Comparison of ENCODE assay signal across 8 mouse cellular contexts in the genomic region with DNA sequence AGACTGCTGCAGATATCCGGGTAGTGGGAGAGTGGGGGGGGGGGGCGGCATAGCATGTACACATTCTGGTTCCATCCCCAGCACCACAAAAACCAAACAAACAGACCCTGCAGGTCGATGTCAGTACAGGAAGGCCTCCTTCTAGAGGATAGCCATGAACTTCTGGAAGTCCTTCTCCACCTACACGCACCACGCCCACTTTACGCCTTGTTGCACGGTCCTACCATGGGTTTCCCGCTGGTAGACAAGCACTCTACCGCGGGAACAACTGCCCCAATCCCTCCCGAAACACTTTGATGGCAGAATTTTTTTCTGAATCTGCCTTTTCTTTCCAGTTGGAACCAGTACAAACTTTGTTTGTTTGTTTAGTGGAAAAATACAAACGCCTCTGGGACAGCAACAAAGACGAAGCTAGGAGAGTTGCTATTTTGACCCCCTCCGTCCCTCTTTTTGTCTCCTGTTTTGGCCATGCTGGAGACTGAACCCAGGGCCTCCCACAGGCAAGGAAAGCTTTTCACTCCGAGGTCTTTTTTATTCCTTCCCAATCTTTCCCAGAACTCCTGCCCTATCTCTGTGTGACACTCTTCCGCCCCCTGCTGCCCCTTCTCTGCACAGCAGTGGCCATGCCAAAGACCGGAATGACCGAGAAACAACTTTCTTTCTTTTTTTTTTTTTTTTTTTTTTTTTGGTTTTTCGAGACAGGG. TPM values are rescaled to one million over a fixed set of nuclear protein-coding genes. Genes with fewer than 3 reads are reported as not detected.
DNase-seq lines count a peak whose midpoint lies in the region; ATAC-seq lines count a peak whose summit lies in the region.

No protein-coding gene starts in this region.

- H3K4me2 ChIP-seq in heart, embryonic 14.5 days (ENCODE audit: low read length) = peak overlapping the region; percentile 54
- peak overlapping the region; percentile 91 for H3K4me2 ChIP-seq in liver, embryonic 15.5 days

- DNase-seq in B cell, adult 2 months = peak; percentile 57 to 64
- peak; percentile 63 to 82 for DNase-seq in adrenal gland, postnatal 4 days (ENCODE audit: low spot score in 2 of 2)
- DNase-seq in kidney, postnatal 36 days = peak; percentile 90 to 95
- DNase-seq in ovary, postnatal 14 days (ENCODE audit: low spot score) = peak; percentile 92
- DNase-seq in thymus, postnatal 25 days = peak; percentile 75

- H3K9ac ChIP-seq in heart, embryonic 14.5 days (ENCODE audit: low read length) = peak overlapping the region; percentile 68
- peak overlapping the region; percentile 58; the same call in 1 of the 2 replicates for H3K9ac ChIP-seq in liver, embryonic 15.5 days

- H3K27ac ChIP-seq in heart, embryonic 14.5 days (replicated peaks in 1 of 2; ENCODE audit: control insufficient read depth in 1 of 2, insufficient read depth in 1 of 2, low read depth in 2 of 2, low read length in 2 of 2) = 0 out of 4 replicates have a peak overlapping the region, but pooled peaks of 1 of the 2 experiments have one; percentile 12
- 0 out of 2 replicates have a peak overlapping the region, but pooled peaks have one; percentile 55 for H3K27ac ChIP-seq in liver, embryonic 15.5 days (replicated peaks)

- H3K36me3 ChIP-seq in erythroblast, embryonic 14.5 days (ENCODE audit: control insufficient read depth) = no peaks in the 10 kb centered on the region
- no peaks in the 10 kb centered on the region for H3K36me3 ChIP-seq in heart, embryonic 14.5 days (ENCODE audit: control insufficient read depth, insufficient read depth, low read length)
- no peaks in the 10 kb centered on the region for H3K36me3 ChIP-seq in liver, embryonic 15.5 days (replicated peaks)

- no peak for ATAC-seq in heart, embryonic 14.5 days (ENCODE audit: insufficient number of reproducible peaks, insufficient read depth, low FRiP score, low read depth)
- peak; percentile 63 for ATAC-seq in liver, embryonic 15.5 days (ENCODE audit: insufficient read depth)

- H3K9me3 ChIP-seq in erythroblast, embryonic 14.5 days (ENCODE audit: control insufficient read depth, low read length) = no peaks in the 10 kb centered on the region
- H3K9me3 ChIP-seq in heart, embryonic 14.5 days (ENCODE audit: control insufficient read depth, low read length) = no peaks in the 10 kb centered on the region
- H3K9me3 ChIP-seq in liver, embryonic 15.5 days (replicated peaks) = no peaks in the 10 kb centered on the region

- peaks cover 6% of the 10 kb centered on the region for H3K27me3 ChIP-seq in erythroblast, embryonic 14.5 days (ENCODE audit: control insufficient read depth)
- H3K27me3 ChIP-seq in heart, embryonic 14.5 days (ENCODE audit: control insufficient read depth, insufficient read depth, low read length) = no peaks in the 10 kb centered on the region
- H3K27me3 ChIP-seq in liver, embryonic 15.5 days = peaks cover 20% of the 10 kb centered on the region

- H3K4me3 ChIP-seq in erythroblast, embryonic 14.5 days (replicated peaks) = peak overlapping the region; percentile 65
- peak overlapping the region in 1 of 2 experiments; percentile 4; a peak in 1 of 4 replicates for H3K4me3 ChIP-seq in heart, embryonic 14.5 days (ENCODE audit: control insufficient read depth in 1 of 2, insufficient read depth in 1 of 2, low read depth in 1 of 2, low read length in 2 of 2)
- H3K4me3 ChIP-seq in liver, embryonic 15.5 days (replicated peaks) = peak overlapping the region; percentile 57

- peaks cover 63% of the 10 kb centered on the region for H3K4me1 ChIP-seq in erythroblast, embryonic 14.5 days (ENCODE audit: control insufficient read depth)
- peaks cover 4 to 7% of the 10 kb centered on the region in 2 experiments; a peak in 3 of 4 replicates for H3K4me1 ChIP-seq in heart, embryonic 14.5 days (ENCODE audit: control insufficient read depth in 2 of 2, insufficient read depth in 2 of 2, low read length in 2 of 2)
- H3K4me1 ChIP-seq in liver, embryonic 15.5 days (replicated peaks) = peaks cover 53% of the 10 kb centered on the region

- 11% methylated on average over 19 of the region's 19 CpGs for WGBS in heart, embryonic 14.5 days
- WGBS in liver, embryonic 15.5 days (ENCODE audit: insufficient replicate concordance) = 6% methylated on average over 19 of the region's 19 CpGs

RNA-seq across cellular contexts. Expression of a gene that starts 4.0 kb away (rescaled TPM):
- under 1 TPM in 1 of 2 experiments, not detected in 1; 0.59 TPM for total RNA-seq in adrenal gland, postnatal 4 days (2021)
- polyA plus RNA-seq in erythroblast, embryonic 14.5 days (2012) = 0.02 TPM in 1 of 2 replicates, not detected in the other
- not detected in 2 replicates for polyA plus RNA-seq in heart, embryonic 14.5 days (2014; fragmentation: Nextera tagmentation; extraction: Ambion mirVana)
- 26.6 and 27.2 TPM in 2 replicates for polyA plus RNA-seq in liver, embryonic 15.5 days (2015; fragmentation: Nextera tagmentation; extraction: Ambion mirVana)

RNA-seq across cellular contexts. Expression of a gene that starts 8.0 kb away (rescaled TPM):
- total RNA-seq in adrenal gland, postnatal 4 days (2021) = 10 to 100 TPM; 74.6 to 83.4 TPM
- 8.1 and 9.1 TPM in 2 replicates for polyA plus RNA-seq in erythroblast, embryonic 14.5 days (2012)
- polyA plus RNA-seq in heart, embryonic 14.5 days (2014; fragmentation: Nextera tagmentation; extraction: Ambion mirVana) = 31.5 and 33.8 TPM in 2 replicates
- polyA plus RNA-seq in liver, embryonic 15.5 days (2015; fragmentation: Nextera tagmentation; extraction: Ambion mirVana) = 14.1 and 14.7 TPM in 2 replicates

RNA-seq across cellular contexts. Expression of a gene that starts 8.1 kb away (rescaled TPM):
- total RNA-seq in adrenal gland, postnatal 4 days (2021) = 10 to 100 TPM; 18.3 to 20.9 TPM
- not detected in 2 replicates for polyA plus RNA-seq in erythroblast, embryonic 14.5 days (2012)
- polyA plus RNA-seq in heart, embryonic 14.5 days (2014; fragmentation: Nextera tagmentation; extraction: Ambion mirVana) = 16.2 and 17.9 TPM in 2 replicates
- polyA plus RNA-seq in liver, embryonic 15.5 days (2015; fragmentation: Nextera tagmentation; extraction: Ambion mirVana) = 10.2 and 11.1 TPM in 2 replicates

RNA-seq across cellular contexts. Expression of a gene that starts 19.1 kb away (rescaled TPM):
- total RNA-seq in adrenal gland, postnatal 4 days (2021) = 100 to 1,000 TPM in 1 of 2 experiments, 10 to 100 TPM in 1; 89.3 to 111 TPM
- polyA plus RNA-seq in erythroblast, embryonic 14.5 days (2012) = 9.7 and 10.3 TPM in 2 replicates
- 24.2 and 25.8 TPM in 2 replicates for polyA plus RNA-seq in heart, embryonic 14.5 days (2014; fragmentation: Nextera tagmentation; extraction: Ambion mirVana)
- 7.3 and 9.7 TPM in 2 replicates for polyA plus RNA-seq in liver, embryonic 15.5 days (2015; fragmentation: Nextera tagmentation; extraction: Ambion mirVana)

RNA-seq across cellular contexts. Expression of a gene that starts 33.5 kb away (rescaled TPM):
- 100 to 1,000 TPM in 1 of 2 experiments, 10 to 100 TPM in 1; 92.4 to 101 TPM for total RNA-seq in adrenal gland, postnatal 4 days (2021)
- polyA plus RNA-seq in erythroblast, embryonic 14.5 days (2012) = 4.1 and 4.3 TPM in 2 replicates
- 71.2 and 71.9 TPM in 2 replicates for polyA plus RNA-seq in heart, embryonic 14.5 days (2014; fragmentation: Nextera tagmentation; extraction: Ambion mirVana)
- 62.4 and 63.8 TPM in 2 replicates for polyA plus RNA-seq in liver, embryonic 15.5 days (2015; fragmentation: Nextera tagmentation; extraction: Ambion mirVana)

Comparison
In these comparisons a context has a peak if more than half of its experiments do, and no peak if none do; other contexts are left out.
1. RNA of a gene that starts 4.0 kb away (polyA plus RNA-seq): 26.6 to 27.2 TPM in liver, embryonic 15.5 days; 0.02 TPM in erythroblast, embryonic 14.5 days and not detected in heart, embryonic 14.5 days; every median in the first group is over 10 times any median in the second.
2. RNA of a gene that starts 8.1 kb away (polyA plus RNA-seq): 16.2 to 17.9 TPM in heart, embryonic 14.5 days and 10.2 to 11.1 TPM in liver, embryonic 15.5 days; not detected in erythroblast, embryonic 14.5 days; every median in the first group is over 10 times any median in the second.
3. Peak in every context shown above with its lines, with median percentiles within 50 percentile points of each other: DNase-seq.